Mouse (Mus musculus): ENCODE measurements around the gene 9430015G10Rik. TPM values are rescaled to one million over a fixed set of nuclear protein-coding genes. Genes with fewer than 3 reads are reported as not detected.

9430015G10Rik gene
- polyA plus RNA-seq, 1 experiment from 2014 or later: 26.6 TPM

- DNase-seq (ENCODE audit: low spot score) (no peak), ATAC-seq (ENCODE audit: low read depth) (no peak)
- Histone ChIP-seq H3K9ac (ENCODE audit: low read depth, low read length) (no peak overlapping the region), H3K9me3 (ENCODE audit: control insufficient read depth, low read length) (no peaks in the 10 kb centered on the region), H3K27ac (replicated peaks; ENCODE audit: low read depth, low read length) (no peak overlapping the region), H3K4me1 (ENCODE audit: control insufficient read depth, insufficient read depth, low read length) (no peaks in the 10 kb centered on the region), H3K36me3 (ENCODE audit: control insufficient read depth, insufficient read depth, low read length) (no peaks in the 10 kb centered on the region), H3K4me3 (ENCODE audit: low read depth, low read length) (no peak overlapping the region), H3K27me3 (replicated peaks; ENCODE audit: control insufficient read depth, insufficient read depth, low read length) (no peaks in the 10 kb centered on the region), H3K4me2 (ENCODE audit: low read depth, low read length) (no peak overlapping the region)
- WGBS: 76% methylated on average over 4 of the region's 4 CpGs
These were observed 6.4 kb upstream of the 9430015G10Rik start for GRCm38 (mm10) chr4:156103342-156103741.

GRCm38 (mm10) chr4:156108606-156109546 is 906 bp upstream of the 9430015G10Rik start:
- ATAC-seq (ENCODE audit: low read depth) (peak; percentile 35), DNase-seq (ENCODE audit: low spot score) (peak; percentile 87)
- peak overlapping the region; percentile 80 for H3K27ac ChIP-seq (replicated peaks; ENCODE audit: low read depth, low read length)
- no peaks in the 10 kb centered on the region for H3K36me3 ChIP-seq (ENCODE audit: control insufficient read depth, insufficient read depth, low read length)
- peaks cover 3% of the 10 kb centered on the region; the same call in 1 of the 2 replicates for H3K4me1 ChIP-seq (ENCODE audit: control insufficient read depth, insufficient read depth, low read length)
- peak overlapping the region; percentile 89 for H3K9ac ChIP-seq (ENCODE audit: low read depth, low read length)
- peak overlapping the region; percentile 85 for H3K4me3 ChIP-seq (ENCODE audit: low read depth, low read length)
- H3K9me3 ChIP-seq (ENCODE audit: control insufficient read depth, low read length): no peaks in the 10 kb centered on the region
- no peaks in the 10 kb centered on the region for H3K27me3 ChIP-seq (replicated peaks; ENCODE audit: control insufficient read depth, insufficient read depth, low read length)
- peak overlapping the region; percentile 60 for H3K4me2 ChIP-seq (ENCODE audit: low read depth, low read length)
- 19% methylated on average over 13 of the region's 13 CpGs for WGBS

- ATAC-seq (ENCODE audit: low read depth) (no peak), DNase-seq (ENCODE audit: low spot score) (no peak)
- Histone ChIP-seq H3K4me2 (ENCODE audit: low read depth, low read length) (no peak overlapping the region), H3K4me3 (ENCODE audit: low read depth, low read length) (no peak overlapping the region), H3K27ac (replicated peaks; ENCODE audit: low read depth, low read length) (no peak overlapping the region), H3K36me3 (ENCODE audit: control insufficient read depth, insufficient read depth, low read length) (peaks cover 72% of the 10 kb centered on the region), H3K9ac (ENCODE audit: low read depth, low read length) (no peak overlapping the region), H3K9me3 (ENCODE audit: control insufficient read depth, low read length) (no peaks in the 10 kb centered on the region), H3K27me3 (replicated peaks; ENCODE audit: control insufficient read depth, insufficient read depth, low read length) (no peaks in the 10 kb centered on the region), H3K4me1 (ENCODE audit: control insufficient read depth, insufficient read depth, low read length) (no peaks in the 10 kb centered on the region)
- 95% methylated on average over 7 of the region's 7 CpGs for WGBS
These were observed 14.3 kb downstream of the 9430015G10Rik start for GRCm38 (mm10) chr4:156124077-156124476.

GRCm38 (mm10) chr4:156125393-156125792 is 15.6 kb downstream of the 9430015G10Rik start:
- 97% methylated on average over 6 of the region's 6 CpGs for WGBS
- Histone ChIP-seq H3K4me1 (ENCODE audit: control insufficient read depth, insufficient read depth, low read length) (no peaks in the 10 kb centered on the region), H3K27ac (replicated peaks; ENCODE audit: low read depth, low read length) (no peak overlapping the region), H3K27me3 (replicated peaks; ENCODE audit: control insufficient read depth, insufficient read depth, low read length) (no peaks in the 10 kb centered on the region), H3K9me3 (ENCODE audit: control insufficient read depth, low read length) (no peaks in the 10 kb centered on the region), H3K9ac (ENCODE audit: low read depth, low read length) (no peak overlapping the region), H3K4me3 (ENCODE audit: low read depth, low read length) (no peak overlapping the region), H3K36me3 (ENCODE audit: control insufficient read depth, insufficient read depth, low read length) (peaks cover 59% of the 10 kb centered on the region), H3K4me2 (ENCODE audit: low read depth, low read length) (no peak overlapping the region)
- ATAC-seq (ENCODE audit: low read depth) (no peak), DNase-seq (ENCODE audit: low spot score) (no peak)

GRCm38 (mm10) chr4:156126841-156127240 is 17.1 kb downstream of the 9430015G10Rik start:
- DNase-seq (ENCODE audit: low spot score) (peak; percentile 38), ATAC-seq (ENCODE audit: low read depth) (no peak)
- Histone ChIP-seq H3K4me3 (ENCODE audit: low read depth, low read length) (no peak overlapping the region), H3K4me2 (ENCODE audit: low read depth, low read length) (no peak overlapping the region), H3K9me3 (ENCODE audit: control insufficient read depth, low read length) (no peaks in the 10 kb centered on the region), H3K27me3 (replicated peaks; ENCODE audit: control insufficient read depth, insufficient read depth, low read length) (no peaks in the 10 kb centered on the region), H3K4me1 (ENCODE audit: control insufficient read depth, insufficient read depth, low read length) (no peaks in the 10 kb centered on the region), H3K9ac (ENCODE audit: low read depth, low read length) (no peak overlapping the region), H3K27ac (replicated peaks; ENCODE audit: low read depth, low read length) (no peak overlapping the region), H3K36me3 (ENCODE audit: control insufficient read depth, insufficient read depth, low read length) (peaks cover 46% of the 10 kb centered on the region)
- WGBS: 89% methylated on average over 7 of the region's 7 CpGs

GRCm38 (mm10) chr4:156128746-156129145 is 19.0 kb downstream of the 9430015G10Rik start:
- Histone ChIP-seq H3K4me3 (ENCODE audit: low read depth, low read length) (no peak overlapping the region), H3K4me1 (ENCODE audit: control insufficient read depth, insufficient read depth, low read length) (no peaks in the 10 kb centered on the region), H3K9me3 (ENCODE audit: control insufficient read depth, low read length) (no peaks in the 10 kb centered on the region), H3K36me3 (ENCODE audit: control insufficient read depth, insufficient read depth, low read length) (peaks cover 27% of the 10 kb centered on the region), H3K9ac (ENCODE audit: low read depth, low read length) (no peak overlapping the region), H3K27me3 (replicated peaks; ENCODE audit: control insufficient read depth, insufficient read depth, low read length) (no peaks in the 10 kb centered on the region), H3K27ac (replicated peaks; ENCODE audit: low read depth, low read length) (no peak overlapping the region), H3K4me2 (ENCODE audit: low read depth, low read length) (no peak overlapping the region)
- DNase-seq (ENCODE audit: low spot score) (no peak), ATAC-seq (ENCODE audit: low read depth) (no peak)
- 76% methylated on average over 5 of the region's 5 CpGs for WGBS

GRCm38 (mm10) chr4:156130436-156130835 is 20.7 kb downstream of the 9430015G10Rik start, which contains the start of gene Rnf223:
Gene Rnf223 (plus strand): TSS chr4:156130513.
- ATAC-seq (ENCODE audit: low read depth) (no peak), DNase-seq (ENCODE audit: low spot score) (no peak)
- no peaks in the 10 kb centered on the region for H3K27me3 ChIP-seq (replicated peaks; ENCODE audit: control insufficient read depth, insufficient read depth, low read length)
- H3K9ac ChIP-seq (ENCODE audit: low read depth, low read length): no peak within 1 kb of the TSS
- H3K9me3 ChIP-seq (ENCODE audit: control insufficient read depth, low read length): no peaks in the 10 kb centered on the region
- WGBS: 81% methylated on average over 15 of the region's 15 CpGs
- no peaks in the 10 kb centered on the region for H3K4me1 ChIP-seq (ENCODE audit: control insufficient read depth, insufficient read depth, low read length)
- no peak within 1 kb of the TSS for H3K4me3 ChIP-seq (ENCODE audit: low read depth, low read length)
- H3K27ac ChIP-seq (replicated peaks; ENCODE audit: low read depth, low read length): no peak within 1 kb of the TSS
- H3K4me2 ChIP-seq (ENCODE audit: low read depth, low read length): no peak within 1 kb of the TSS
- H3K36me3 ChIP-seq (ENCODE audit: control insufficient read depth, insufficient read depth, low read length): peaks cover 11% of the 10 kb centered on the region

- ATAC-seq (ENCODE audit: low read depth): no peak
- Histone ChIP-seq H3K4me1 (ENCODE audit: control insufficient read depth, insufficient read depth, low read length) (no peaks in the 10 kb centered on the region), H3K36me3 (ENCODE audit: control insufficient read depth, insufficient read depth, low read length) (peaks cover 5% of the 10 kb centered on the region), H3K27ac (replicated peaks; ENCODE audit: low read depth, low read length) (no peak overlapping the region), H3K27me3 (replicated peaks; ENCODE audit: control insufficient read depth, insufficient read depth, low read length) (no peaks in the 10 kb centered on the region), H3K9me3 (ENCODE audit: control insufficient read depth, low read length) (no peaks in the 10 kb centered on the region), H3K4me3 (ENCODE audit: low read depth, low read length) (no peak overlapping the region), H3K9ac (ENCODE audit: low read depth, low read length) (no peak overlapping the region), H3K4me2 (ENCODE audit: low read depth, low read length) (no peak overlapping the region)
- WGBS: 70% methylated on average over 10 of the region's 10 CpGs
- no peak for DNase-seq (ENCODE audit: low spot score)
These were observed 21.2 kb downstream of the 9430015G10Rik start for GRCm38 (mm10) chr4:156130940-156131339.
